Mouse (Mus musculus) brain, embryonic 14.5 days (tissue): ENCODE results near the gene Gng7. TPM values are rescaled to one million over a fixed set of nuclear protein-coding genes. Genes with fewer than 3 reads are reported as not detected.
"Not testable (repeated sequence)": the region's sequence is repeated elsewhere in the genome, so short reads cannot be mapped to it uniquely, and the experiment has no call there.

Experiments used
- DNase-seq: peaks from one replicate; pipeline ENCODE4 v3.0.0-alpha.2; 2011; ENCODE audit warnings: low read depth
- CTCF ChIP-seq: fragments of 200-500 bp; IDR thresholded peaks from 2 replicates; pipeline ENCODE4 v1.5.1; 2012; ENCODE audit warnings: inconsistent platforms, mild to moderate bottlenecking, moderate library complexity, borderline replicate concordance; ENCODE audit not compliant: insufficient read depth, insufficient read length; ENCODE audit errors: extremely low read depth
- POLR2A ChIP-seq: fragments of 200-500 bp; IDR thresholded peaks from 2 replicates; pipeline ENCODE4 v1.6.1; 2012; ENCODE audit warnings: mild to moderate bottlenecking, inconsistent platforms, borderline replicate concordance; ENCODE audit not compliant: poor library complexity, insufficient read depth, insufficient read length, severe bottlenecking; ENCODE audit errors: extremely low read depth
- polyA plus RNA-seq: library from polyadenylated mRNA; depleted of rRNA; stranded (reverse); fragments of >200 nt; gene quantifications from 2 replicates; pipeline ENCODE4 v1.2.3, GENCODE M21; 2012

Gng7 gene
- polyA plus RNA-seq, 1 experiment, result 13.3 TPM

- DNase-seq, result peak; percentile 91
- TF ChIP-seq POLR2A (no peak), CTCF (peak; percentile 93)
Observed at GRCm38 (mm10) chr10:80999362-81000196, 15.2 kb downstream of the Gng7 start.

- TF ChIP-seq CTCF (peak; percentile 70), POLR2A (no peak)
Observed at GRCm38 (mm10) chr10:80998778-80999177, 16.0 kb downstream of the Gng7 start.

GRCm38 (mm10) chr10:80998021-80998420 lies 16.7 kb downstream of the Gng7 start:
- DNase-seq, result no peak
- TF ChIP-seq CTCF (no peak), POLR2A (no peak)

More at GRCm38 (mm10) chr10:80998778-80999177, 16.0 kb downstream of the Gng7 start:
- DNase-seq, result peak; percentile 58

GRCm38 (mm10) chr10:80997332-80997731 lies 17.4 kb downstream of the Gng7 start:
- DNase-seq, result no peak
- TF ChIP-seq CTCF (no peak), POLR2A (no peak)

- no peak for DNase-seq
- TF ChIP-seq POLR2A (no peak), CTCF (no peak)
Observed at GRCm38 (mm10) chr10:80996501-80996900, 18.2 kb downstream of the Gng7 start.

GRCm38 (mm10) chr10:80995091-80995632 lies 19.6 kb downstream of the Gng7 start:
- DNase-seq, result peak; percentile 86
- TF ChIP-seq CTCF (peak; percentile 98), POLR2A (no peak)

- TF ChIP-seq POLR2A, result no peak
- TF ChIP-seq CTCF, result no peak
- no peak for DNase-seq
Observed at GRCm38 (mm10) chr10:80994621-80995020, 20.1 kb downstream of the Gng7 start.

GRCm38 (mm10) chr10:80993276-80993675 lies 21.5 kb downstream of the Gng7 start:
- DNase-seq, result no peak

GRCm38 (mm10) chr10:80991945-80992344 lies 22.8 kb downstream of the Gng7 start:
- no peak for DNase-seq
- TF ChIP-seq CTCF (no peak), POLR2A (no peak)

More at GRCm38 (mm10) chr10:80993276-80993675, 21.5 kb downstream of the Gng7 start:
- TF ChIP-seq POLR2A, result no peak
- no peak for TF ChIP-seq CTCF

GRCm38 (mm10) chr10:80991007-80991406 lies 23.7 kb downstream of the Gng7 start:
- DNase-seq, result peak; percentile 27

GRCm38 (mm10) chr10:80990406-80990805 lies 24.3 kb downstream of the Gng7 start:
- TF ChIP-seq CTCF, result no peak

More at GRCm38 (mm10) chr10:80991007-80991406, 23.7 kb downstream of the Gng7 start:
- TF ChIP-seq POLR2A, result no peak
- peak; percentile 8; the same call in 1 of the 2 replicates for TF ChIP-seq CTCF

GRCm38 (mm10) chr10:80989854-80990253 lies 24.9 kb downstream of the Gng7 start:
- not testable (repeated sequence) for DNase-seq

More at GRCm38 (mm10) chr10:80990406-80990805, 24.3 kb downstream of the Gng7 start:
- DNase-seq, result no peak
